In genomic region chr3:118434847-118435246, GRCm38 (mm10) we compare ENCODE assay signal across 8 mouse cellular contexts.
A peak's percentile ranks its signal among the peaks of the same experiment; 100 is the strongest.
DNase-seq lines count a peak whose midpoint lies in the region; ATAC-seq lines count a peak whose summit lies in the region.

No protein-coding gene starts in this region.

- 6% methylated on average over 13 of the region's 13 CpGs for WGBS in heart, embryonic 14.5 days
- 2% methylated on average over 13 of the region's 13 CpGs for WGBS in forebrain, embryonic 13.5 days
- WGBS in midbrain, embryonic 10.5 days, result 1% methylated on average over 13 of the region's 13 CpGs

- H3K27ac ChIP-seq in heart, embryonic 14.5 days (replicated peaks in 1 of 2; ENCODE audit: control insufficient read depth in 1 of 2, insufficient read depth in 1 of 2, low read depth in 2 of 2, low read length in 2 of 2), result no peak overlapping the region
- H3K27ac ChIP-seq in forebrain, embryonic 13.5 days, result peak overlapping the region; percentile 76; the same call in 1 of the 2 replicates
- H3K27ac ChIP-seq in midbrain, embryonic 10.5 days (replicated peaks), result no peak overlapping the region

- H3K27me3 ChIP-seq in heart, embryonic 14.5 days (ENCODE audit: control insufficient read depth, insufficient read depth, low read length), result peaks cover 56% of the 10 kb centered on the region
- peaks cover 20% of the 10 kb centered on the region for H3K27me3 ChIP-seq in forebrain, embryonic 13.5 days
- peaks cover 75% of the 10 kb centered on the region for H3K27me3 ChIP-seq in midbrain, embryonic 10.5 days (ENCODE audit: low read depth, poor library complexity, severe bottlenecking)

- H3K9me3 ChIP-seq in heart, embryonic 14.5 days (ENCODE audit: control insufficient read depth, low read length), result no peaks in the 10 kb centered on the region
- no peaks in the 10 kb centered on the region for H3K9me3 ChIP-seq in forebrain, embryonic 13.5 days (replicated peaks)
- H3K9me3 ChIP-seq in midbrain, embryonic 10.5 days (replicated peaks), result no peaks in the 10 kb centered on the region

- no peak for ATAC-seq in heart, embryonic 14.5 days (ENCODE audit: insufficient number of reproducible peaks, insufficient read depth, low FRiP score, low read depth)
- ATAC-seq in forebrain, embryonic 13.5 days, result no peak

- peak overlapping the region; percentile 87 for H3K4me2 ChIP-seq in heart, embryonic 14.5 days (ENCODE audit: low read length)
- H3K4me2 ChIP-seq in forebrain, embryonic 13.5 days, result peak overlapping the region; percentile 96

- no peaks in the 10 kb centered on the region for H3K36me3 ChIP-seq in heart, embryonic 14.5 days (ENCODE audit: control insufficient read depth, insufficient read depth, low read length)
- H3K36me3 ChIP-seq in forebrain, embryonic 13.5 days (ENCODE audit: poor library complexity, severe bottlenecking), result no peaks in the 10 kb centered on the region
- no peaks in the 10 kb centered on the region for H3K36me3 ChIP-seq in midbrain, embryonic 10.5 days

- H3K4me1 ChIP-seq in heart, embryonic 14.5 days (ENCODE audit: control insufficient read depth in 2 of 2, insufficient read depth in 2 of 2, low read length in 2 of 2), result peaks cover 13 to 21% of the 10 kb centered on the region in 2 experiments; a peak in 3 of 4 replicates
- peaks cover 28% of the 10 kb centered on the region; the same call in 1 of the 2 replicates for H3K4me1 ChIP-seq in forebrain, embryonic 13.5 days
- peaks cover 36% of the 10 kb centered on the region for H3K4me1 ChIP-seq in midbrain, embryonic 10.5 days

- peak overlapping the region; percentile 45 to 47 for H3K4me3 ChIP-seq in heart, embryonic 14.5 days (ENCODE audit: control insufficient read depth in 1 of 2, insufficient read depth in 1 of 2, low read depth in 1 of 2, low read length in 2 of 2)
- peak overlapping the region; percentile 54 for H3K4me3 ChIP-seq in forebrain, embryonic 13.5 days
- peak overlapping the region; percentile 62 for H3K4me3 ChIP-seq in midbrain, embryonic 10.5 days

- DNase-seq in heart, postnatal 10 days, result no peak
- peak; percentile 13 for DNase-seq in ZHBTc4 (ENCODE audit: low read depth, low spot score)
- DNase-seq in midbrain, embryonic 10.5 days (ENCODE audit: low spot score), result peak; percentile 38
- no peak for DNase-seq in gastrocnemius, postnatal 25 days
- no peak for DNase-seq in left cerebral cortex, adult 9 months (ENCODE audit: low spot score in 2 of 2)
- no peak for DNase-seq in layer of hippocampus, postnatal 36 days

- H3K9ac ChIP-seq in heart, embryonic 14.5 days (ENCODE audit: low read length), result no peak overlapping the region
- peak overlapping the region; percentile 77 for H3K9ac ChIP-seq in forebrain, embryonic 13.5 days

- intact Hi-C loops in heart, postnatal 10 days (cut with DNase I), result no loop called here

Comparison
In these comparisons a context has a peak if more than half of its experiments do, and no peak if none do; other contexts are left out.
1. DNase-seq: peak in ZHBTc4 (single experiment) and midbrain, embryonic 10.5 days (single experiment); none in heart, postnatal 10 days (0 of 2), gastrocnemius, postnatal 25 days (single experiment), left cerebral cortex, adult 9 months (0 of 2) and layer of hippocampus, postnatal 36 days (0 of 2).
2. Peak in every context shown above with its lines, with median percentiles within 50 percentile points of each other: H3K4me3 ChIP-seq.